Mouse (Mus musculus): ENCODE data around the gene Iqgap2.

- TF ChIP-seq CTCF (IDR thresholded peaks at IDR 0.05; ENCODE audit: low read depth) (peak; percentile 83), EP300 (IDR thresholded peaks at IDR 0.05; ENCODE audit: low read depth) (no peak)
Measured at GRCm38 (mm10) chr13:95746509-95746908, 145.2 kb downstream of the Iqgap2 start.

Measured in liver, postnatal 0 days (tissue).